Mouse (Mus musculus) WW6 (cell line): ENCODE measurements around the gene Dll1.

Experiments used
- DNase-seq: peaks from one replicate; pipeline ENCODE4 v3.0.0-alpha.2; 2013; ENCODE audit warnings: low read depth, low spot score

The Dll1 gene

DNA sequence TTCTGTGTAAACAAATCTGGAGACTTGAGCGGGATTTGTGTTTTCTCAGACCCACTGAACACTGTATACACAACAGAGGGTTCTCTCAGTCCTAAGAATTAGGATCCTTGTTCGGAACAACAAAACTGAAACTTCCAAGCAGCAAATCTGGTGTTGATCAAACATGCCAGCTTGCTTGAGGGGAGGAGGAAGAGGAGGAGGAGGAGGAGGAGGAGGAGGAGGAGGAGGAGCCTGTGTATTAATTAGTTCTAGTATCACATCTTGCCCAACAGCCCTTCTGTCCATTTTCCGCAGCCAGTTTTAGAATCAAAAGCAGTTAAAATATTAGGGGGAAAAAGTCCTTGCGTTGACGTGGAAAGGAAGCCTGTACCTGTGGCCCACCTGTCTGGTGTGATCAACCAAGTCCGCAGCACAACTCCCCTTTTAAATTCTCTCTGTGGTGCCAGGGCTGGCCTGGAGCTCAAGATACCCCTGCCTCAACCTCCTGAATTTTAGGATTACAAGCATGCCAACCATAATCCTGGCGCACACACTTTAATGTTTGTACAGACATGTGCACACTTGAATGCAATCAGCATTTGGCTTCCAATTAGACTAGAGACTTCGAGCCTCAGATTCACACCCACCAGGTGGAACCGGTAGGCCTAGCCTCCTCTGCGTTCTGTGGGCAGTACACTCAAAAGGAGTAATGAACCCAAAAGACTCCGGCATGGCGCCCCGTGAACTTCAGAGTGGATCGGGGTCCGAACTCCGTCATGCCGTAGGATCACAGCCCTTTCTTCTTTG, 3.3 kb upstream of the Dll1 start:
- no peak for DNase-seq

DNA sequence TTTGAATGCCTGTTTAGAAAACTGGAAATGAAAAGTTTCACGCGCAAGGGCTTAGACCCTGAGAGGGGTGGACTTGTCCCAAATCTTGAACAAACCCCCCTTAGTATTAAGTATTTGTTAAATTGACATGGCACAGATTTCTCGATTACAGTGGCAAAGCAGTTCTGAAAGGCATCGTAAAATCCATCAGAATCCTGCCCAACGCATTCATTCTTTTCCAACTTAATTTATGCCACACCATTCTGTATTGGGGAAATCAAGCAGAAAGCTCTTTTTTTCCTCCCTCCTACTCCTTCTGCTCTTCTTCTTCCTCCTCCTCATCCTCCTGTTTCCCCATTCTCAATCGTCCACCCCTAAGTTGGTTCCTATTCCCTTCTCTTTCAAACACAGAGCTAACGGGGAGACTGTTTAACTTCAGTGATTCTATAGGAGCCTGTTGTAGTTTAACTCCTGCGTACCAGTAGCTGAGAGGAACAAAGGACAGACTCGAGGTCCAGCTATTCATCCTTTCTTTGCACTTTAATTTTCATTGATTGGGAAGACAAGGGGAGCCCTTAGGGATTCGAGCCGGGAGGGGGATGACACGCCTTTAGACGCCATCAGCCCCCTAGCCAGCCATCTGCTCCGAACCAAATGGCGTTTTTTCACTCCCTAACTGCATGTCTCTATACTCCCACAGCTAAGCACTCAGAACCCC, 1.9 kb upstream of the Dll1 start:
- no peak for DNase-seq

DNA sequence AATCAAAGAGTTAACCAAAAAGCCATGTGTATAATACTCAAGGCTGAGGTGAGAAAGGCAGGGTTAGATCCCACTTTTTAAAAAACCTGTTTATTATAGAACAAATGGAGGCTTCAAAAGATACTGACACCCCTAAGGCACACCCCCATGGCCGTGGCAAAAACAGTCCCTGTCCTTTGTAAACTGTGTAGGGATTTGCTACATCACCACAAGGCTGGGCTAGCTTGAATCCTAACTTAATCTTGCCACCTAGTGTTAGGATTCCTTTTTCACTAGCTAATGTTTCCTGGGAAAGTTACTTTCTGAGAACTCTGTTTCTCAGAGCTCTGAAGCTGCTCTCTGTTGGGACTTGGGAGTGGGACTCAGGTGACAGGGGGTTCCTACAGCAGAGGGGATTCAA, 1.2 kb upstream of the Dll1 start:
- no peak for DNase-seq

DNA sequence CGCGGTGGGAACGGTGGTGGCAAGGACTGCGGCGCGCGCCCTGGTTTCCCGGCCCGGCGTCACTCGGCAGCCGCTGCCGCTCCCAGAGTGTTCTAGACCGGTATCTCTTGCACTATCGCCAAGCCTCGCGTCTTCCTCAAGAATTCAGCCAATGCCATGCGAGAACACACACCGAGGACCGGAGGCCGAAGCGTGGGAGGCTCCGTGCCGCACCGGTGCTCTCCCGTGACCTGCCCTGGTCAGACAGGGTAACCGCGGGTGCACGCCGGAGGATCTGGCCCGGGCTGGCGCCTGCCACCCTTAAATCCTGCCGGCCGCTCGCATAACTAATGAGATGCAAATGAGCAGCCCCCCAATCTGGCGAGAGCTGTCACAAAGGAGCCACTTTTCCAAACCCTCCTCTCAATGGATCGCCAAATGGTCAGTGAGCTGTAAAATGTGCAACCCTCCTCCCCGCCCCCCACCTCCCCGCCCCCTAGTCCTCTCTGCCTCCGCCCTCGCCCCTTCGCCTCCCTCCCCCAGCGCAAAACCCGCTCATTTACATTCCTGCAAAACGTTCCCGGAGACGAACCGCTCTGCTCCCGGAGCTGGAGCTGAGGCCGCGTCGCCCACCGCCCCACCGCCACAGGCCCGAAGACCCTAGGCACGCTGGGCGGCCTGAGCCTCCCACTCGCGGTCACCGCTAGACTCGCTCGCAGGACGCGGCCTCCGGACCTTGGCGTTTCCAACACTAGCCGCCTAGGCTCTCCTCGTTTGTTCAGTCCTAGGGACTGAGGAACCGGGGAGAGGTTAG, 775 bp downstream of the Dll1 start:
- no peak for DNase-seq

DNA sequence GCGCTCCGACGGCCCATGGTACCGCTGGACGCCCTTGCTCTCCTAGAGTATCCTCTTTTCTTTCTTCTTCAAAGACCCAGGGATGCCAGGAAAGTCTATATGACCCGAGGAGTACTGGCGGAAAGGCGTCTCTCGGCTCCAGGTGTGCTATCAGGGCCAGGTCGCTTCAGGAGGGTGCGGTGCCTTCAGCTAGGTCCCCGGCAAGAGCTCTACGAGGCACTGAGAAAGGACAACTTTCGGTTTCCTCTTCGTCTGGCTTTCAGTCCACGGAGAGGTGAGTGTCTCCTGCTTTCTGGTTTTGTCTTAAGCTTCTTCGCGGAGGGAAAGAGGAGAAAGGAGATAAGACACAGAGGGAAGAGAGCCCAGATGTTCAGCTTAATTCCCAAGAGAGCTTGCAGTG, 1.4 kb downstream of the Dll1 start:
- DNase-seq = no peak

DNA sequence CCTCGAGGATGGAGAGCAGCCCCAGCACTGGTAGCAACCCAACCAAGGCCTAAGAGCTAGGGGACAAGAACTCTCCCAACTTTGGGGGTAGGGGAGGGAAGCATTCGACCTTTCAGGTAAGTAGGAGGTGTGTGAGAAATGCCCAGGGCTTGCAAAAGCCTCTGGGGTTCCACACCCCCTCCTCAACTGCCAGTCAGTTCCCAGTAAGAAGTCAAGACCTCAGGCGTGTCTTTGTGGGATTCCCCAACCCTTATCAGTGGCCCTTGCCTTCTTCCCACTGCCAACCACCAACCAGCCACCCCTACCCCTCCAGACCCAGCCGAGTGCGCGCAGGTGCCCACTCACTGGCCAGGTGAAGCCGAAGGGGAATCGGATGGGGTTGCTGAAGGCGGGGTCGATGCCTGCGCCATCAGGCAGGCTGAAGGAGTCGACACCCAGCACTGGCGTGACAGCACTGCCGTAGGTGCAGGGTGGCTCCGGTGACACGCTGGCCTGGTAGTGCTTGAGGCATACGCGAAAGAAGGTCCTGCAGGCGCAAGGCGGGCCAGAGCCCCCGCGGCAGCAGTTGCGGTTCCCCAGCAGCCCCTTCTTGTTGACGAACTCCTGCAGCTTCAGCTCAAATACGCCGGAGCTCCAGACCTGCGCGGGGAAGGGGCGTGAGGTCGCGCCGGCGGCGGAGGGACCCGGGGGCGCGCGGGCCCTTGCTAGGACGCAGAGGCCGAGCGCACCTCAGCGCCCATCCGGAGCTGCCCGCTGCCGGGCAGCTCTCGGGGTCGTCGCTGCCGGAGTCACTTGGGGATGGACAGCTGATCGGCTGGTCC, 2.1 kb downstream of the Dll1 start:
- no peak for DNase-seq

DNA sequence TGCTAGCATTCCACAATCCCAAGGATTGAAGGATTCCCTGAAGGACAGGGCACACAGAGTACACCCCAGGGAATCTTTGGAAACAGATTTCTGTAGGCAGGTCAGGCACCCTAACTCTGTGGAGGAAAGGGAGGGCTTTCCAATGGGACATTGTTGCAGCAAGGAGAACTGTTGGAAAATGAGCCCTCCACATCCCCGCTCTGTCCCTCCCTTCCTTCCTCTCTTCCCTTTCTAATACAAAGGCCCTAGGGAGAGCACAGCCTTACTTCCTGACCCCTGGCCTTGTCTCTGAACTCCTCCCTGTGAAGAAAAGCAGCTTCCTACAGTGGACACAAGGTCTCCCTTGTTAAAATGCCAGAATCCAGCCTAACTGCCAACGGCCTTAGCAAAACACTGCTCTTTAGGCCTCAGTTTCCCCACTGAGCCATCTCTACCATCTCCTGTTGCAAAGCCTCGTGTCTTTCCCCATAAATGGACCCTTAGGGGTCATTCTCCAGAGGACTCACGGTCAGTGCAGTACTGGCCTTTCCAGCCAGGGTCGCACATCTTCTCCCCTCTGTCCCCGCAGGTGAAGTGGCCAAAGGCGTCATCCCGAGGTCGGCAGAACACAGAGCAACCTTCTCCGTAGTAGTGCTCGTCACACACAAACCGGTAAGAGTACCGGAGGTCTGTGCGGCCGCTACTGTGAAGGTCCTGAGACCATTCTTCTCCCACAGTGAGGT, 3.6 kb downstream of the Dll1 start:
- no peak for DNase-seq

DNA sequence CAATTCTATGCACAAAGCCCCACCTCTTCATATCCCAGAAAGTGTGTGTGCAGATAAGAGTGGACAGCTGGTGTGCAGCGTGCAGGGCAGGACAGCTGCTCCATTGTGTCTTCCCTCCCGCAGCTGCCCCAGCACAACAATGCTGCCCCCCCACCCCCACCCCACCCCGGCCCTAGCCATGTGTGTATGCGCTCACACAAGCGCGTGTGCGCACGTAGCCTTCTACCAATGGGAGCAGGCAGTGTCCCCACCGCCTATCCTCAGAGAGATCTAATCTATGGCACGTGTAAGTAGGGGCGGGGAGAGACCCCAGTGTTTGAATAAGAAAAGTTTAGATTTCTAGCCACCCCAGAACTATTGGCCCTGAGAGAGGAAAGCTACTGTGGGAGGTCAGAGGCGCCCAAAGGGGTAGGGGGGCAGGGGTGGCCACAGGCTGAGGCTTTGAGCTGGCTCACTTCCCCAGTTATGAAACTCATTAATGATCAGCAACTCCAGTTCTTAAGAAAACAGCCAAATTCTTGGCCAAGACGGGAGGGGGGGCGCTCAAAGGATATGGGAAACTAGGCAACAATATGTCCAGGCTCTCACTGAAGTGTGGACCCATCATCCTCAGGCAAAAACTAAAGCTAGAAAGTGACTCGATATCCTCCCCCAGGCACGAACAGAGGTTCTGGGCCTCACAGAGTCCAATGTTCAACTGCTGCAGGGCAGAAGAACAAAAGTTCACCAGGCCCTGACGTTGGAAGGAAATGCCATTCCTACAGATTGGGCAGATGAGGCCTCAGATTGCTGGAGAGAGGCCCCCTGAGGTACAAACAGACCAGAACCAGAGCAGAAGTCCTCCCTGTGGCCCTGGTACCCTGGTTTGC, 4.5 kb downstream of the Dll1 start:
- DNase-seq = no peak

DNA sequence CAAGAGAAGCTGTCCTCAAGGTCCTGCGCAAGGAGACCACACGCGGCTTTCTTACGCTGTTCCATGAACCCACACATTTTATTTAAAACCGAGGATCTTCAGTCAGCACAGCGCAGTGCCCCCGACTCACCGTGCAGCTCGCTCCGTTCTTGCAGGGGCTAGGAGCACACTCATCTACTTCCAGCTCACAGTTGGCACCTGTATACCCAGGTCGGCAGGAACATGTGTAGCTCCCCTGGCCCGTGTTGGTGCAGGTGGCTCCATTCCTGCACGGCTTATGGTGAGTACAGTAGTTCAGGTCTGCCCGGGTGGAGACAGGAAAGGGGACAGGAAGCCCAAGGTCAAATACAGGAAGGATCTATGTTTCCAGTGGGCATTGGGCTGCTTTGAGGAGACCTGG, 6.3 kb downstream of the Dll1 start:
- no peak for DNase-seq

DNA sequence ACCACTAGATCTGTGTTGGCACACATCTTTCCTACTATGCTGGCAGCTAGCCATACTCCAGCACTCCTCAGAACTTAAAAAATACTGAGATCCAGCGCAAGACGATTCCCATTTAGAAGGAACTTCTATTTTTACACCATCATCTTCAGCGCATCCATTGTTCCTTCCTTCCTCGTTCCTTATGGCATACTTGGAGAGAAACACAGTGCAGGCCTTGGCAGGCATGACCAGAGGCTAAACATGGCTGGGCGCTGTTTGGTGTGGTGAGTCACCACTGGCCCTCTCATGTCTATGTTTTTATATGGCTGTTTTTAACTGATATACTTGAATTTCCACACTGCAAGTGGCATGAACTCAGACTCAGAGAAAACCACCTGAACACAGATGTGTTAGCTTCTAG, 11.0 kb downstream of the Dll1 start:
- no peak for DNase-seq

DNA sequence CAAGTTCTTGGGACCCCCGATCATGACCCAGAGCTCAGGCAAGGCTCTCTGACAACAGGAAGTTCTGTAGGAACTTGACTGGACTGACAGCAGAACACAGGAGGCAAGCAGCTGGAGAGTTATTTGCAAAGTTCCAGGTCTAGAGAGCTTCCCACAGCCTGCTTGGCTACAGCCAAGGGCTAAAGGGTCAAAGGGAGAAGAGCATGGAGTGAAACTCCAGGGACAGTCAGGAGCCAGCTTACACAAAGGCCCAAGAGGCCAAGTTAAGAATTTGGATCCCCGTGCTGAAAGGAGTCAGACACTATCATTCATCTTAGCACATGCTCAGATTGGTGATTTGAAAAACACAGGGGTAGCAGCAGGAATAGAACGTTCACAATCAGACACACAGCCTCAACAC, 13.0 kb downstream of the Dll1 start:
- DNase-seq = no peak

DNA sequence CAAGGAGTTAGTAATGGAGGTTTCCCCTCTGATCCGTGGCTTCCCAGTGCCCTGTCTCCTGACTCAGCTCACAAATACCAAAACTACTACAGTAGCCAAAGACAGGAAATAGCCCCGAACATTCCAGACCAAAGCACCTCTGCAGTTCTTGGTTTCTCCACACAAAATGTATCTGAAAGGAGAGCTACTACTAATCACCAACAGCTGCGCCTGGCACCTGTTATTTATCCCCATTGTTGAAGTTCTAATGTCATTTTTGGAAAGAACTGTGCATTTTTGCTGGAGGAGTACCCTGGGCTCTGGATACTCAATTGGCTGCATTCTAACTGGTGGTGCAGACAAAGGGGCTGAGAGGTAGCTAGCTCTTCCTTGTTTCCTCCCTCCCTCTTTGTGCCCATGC, 19.6 kb downstream of the Dll1 start:
- DNase-seq = no peak

DNA sequence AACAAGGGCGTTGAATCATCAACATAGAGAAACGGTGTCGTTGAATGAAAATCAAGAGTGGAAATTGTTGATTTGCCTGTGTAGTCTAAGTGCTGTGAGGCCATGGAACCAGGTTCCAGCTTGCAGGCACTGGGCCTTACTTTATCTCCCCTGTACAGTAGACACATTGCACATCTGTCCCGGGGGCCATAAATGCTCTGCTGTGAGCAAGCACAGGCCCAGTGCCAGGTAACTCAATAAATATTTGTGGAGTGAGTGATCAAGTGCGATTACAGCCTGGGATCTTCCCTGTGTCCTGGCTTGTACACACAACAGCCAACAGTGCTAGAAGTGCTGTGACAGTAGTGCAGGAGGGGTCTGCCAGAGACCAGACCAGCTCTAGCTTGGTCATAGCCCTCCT, 20.1 kb downstream of the Dll1 start:
- DNase-seq = no peak

DNA sequence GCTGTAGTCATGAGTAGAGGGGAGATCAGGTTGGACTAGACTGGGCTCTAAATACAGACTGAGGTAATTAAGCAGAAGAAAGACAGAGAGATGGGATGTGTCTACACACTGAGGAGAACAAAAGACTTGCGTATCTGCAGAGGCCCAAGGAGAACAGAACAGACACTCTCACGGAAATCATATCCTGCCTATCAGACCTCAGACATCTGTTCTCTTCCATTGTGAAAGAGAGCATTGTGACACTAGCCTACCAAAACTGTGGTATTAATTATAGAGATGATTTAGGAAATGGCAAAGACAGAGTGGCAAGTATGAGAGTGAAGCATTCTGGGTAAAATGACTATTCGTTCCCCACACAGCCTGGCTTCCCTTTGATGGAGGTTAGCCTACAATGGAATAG, 21.6 kb downstream of the Dll1 start:
- no peak for DNase-seq

DNA sequence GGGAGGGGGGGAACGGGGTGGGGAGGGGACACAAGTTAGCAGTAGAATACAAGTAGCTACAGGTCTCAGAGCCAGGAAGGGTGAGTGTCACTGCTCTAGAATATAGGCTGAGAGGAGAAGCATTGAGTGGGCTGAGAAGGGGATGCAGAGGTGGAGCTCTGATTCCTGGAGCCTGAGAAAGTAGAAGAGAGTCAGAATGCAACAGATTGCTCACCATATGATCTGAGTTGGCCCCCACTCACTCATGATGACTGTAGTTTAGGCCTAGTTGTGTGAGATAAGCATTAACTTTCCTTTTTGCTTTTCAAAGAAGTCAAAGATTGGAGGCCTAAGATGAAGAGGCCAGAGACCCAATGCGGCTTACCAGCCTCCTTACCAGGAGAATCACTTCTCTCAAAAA, 22.7 kb downstream of the Dll1 start:
- no peak for DNase-seq

DNA sequence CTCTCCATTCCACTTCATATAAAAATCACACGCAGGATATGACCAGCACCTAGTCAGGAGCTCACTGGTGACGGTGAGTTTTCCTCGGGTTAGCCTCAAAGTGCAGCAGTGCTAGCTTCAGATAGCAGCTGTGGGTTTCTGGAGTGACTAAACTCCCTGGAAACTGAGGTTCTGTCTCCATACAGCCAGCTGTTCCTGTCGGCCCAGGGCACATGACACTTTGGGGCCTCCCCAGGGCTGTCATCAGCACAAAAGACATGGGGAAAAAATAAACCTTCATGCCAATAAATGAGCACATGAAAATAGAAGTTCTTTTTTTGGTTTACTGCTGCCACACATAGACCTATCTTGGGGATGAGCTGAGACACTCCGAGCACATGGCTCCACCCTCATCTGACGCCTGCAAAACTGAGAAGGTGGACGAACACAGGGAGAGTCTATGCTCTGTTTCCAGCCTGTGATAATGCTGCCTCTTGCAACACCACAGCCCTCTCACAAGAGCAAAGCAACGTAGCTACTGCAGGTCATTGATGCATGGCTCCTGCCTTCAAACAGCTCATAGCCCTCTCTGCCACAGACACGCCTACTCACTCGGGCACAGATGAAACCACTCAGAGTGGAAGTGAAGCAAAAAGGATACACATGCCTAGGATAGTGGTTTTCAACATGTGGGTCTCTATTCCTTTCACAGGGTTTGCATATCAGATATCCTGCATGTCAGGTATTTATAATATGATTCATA, 23.6 kb downstream of the Dll1 start:
- DNase-seq = no peak

DNA sequence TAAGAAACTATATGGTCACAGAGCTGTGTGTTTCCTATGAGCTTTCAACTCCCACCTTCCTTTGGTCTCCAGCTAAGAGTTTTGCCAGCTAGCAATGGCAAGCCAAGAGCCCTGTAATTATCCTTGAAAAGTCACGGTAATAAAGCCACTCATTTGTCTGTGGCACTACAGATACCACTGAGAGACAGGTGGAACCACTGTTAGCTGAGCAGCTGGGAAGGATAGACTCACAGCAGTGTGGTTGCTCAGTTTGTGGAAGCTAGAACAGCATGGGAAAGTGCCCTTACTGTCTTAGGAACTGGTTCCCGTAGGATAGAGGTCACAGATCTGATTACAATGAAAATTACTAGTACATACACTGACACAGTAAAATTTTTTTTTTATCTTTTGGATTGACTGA, 26.5 kb downstream of the Dll1 start:
- no peak for DNase-seq

DNA sequence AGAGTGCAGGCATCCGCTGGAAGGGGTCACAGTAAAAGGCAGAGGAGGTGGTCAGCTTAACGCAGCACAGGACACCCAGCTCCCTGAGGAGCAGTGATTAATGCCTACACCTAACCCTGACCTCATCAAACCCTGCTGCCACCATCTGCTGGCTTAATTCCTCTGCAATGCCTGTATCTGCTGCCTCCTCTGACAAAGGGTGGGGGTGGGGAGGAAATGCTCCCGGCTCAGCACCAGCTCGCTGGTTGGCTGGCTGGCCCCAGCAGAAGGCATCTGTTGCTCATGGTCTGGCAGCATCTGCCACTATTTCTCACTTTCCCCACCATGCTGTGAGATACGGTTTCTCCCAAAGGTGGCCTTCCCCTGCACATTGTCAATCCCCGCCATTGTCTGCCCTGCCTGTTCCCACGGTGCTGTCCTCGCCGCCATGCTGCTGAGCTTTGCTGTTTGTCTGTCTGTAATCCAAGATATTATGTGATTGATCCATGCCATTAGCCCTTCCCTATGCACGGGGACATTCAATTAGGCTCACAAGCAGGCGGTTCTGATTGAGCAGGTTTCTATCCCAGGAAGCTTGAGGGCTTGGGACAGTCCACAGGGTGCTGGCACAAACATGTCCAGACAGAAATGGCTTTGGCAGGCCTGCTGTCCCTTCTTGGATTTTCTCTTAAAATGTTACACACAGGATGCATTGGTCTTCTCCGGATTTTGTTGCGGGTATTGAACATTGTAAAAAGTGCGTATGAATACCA, 33.4 kb downstream of the Dll1 start:
- peak; percentile 7 for DNase-seq

DNA sequence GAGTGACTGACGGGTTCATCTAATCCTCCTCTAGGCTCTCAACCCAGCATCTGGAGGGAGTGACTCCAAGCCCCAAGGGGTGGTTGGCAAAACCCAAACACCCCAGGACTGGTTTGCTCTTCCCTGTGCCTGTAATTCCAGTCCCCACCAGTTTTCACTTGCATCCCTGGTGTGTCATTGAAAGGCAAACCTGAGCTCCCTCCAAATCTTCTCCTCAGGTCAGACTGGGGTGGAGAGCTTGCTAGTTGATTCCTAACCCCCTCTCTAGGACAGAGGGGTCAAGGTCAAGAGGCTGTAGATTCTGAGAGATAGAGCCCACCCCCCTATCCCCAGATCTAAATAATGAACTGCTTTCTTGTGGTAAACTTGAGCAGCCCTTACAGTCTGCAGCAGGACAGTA, 38.8 kb downstream of the Dll1 start:
- DNase-seq = no peak
